Mouse (Mus musculus): ENCODE results near the gene Rara. TPM values are rescaled to one million over a fixed set of nuclear protein-coding genes. Genes with fewer than 3 reads are reported as not detected.

Rara gene
- polyA plus RNA-seq, 1 experiment from 2014 or later, result 9.5 TPM

DNA sequence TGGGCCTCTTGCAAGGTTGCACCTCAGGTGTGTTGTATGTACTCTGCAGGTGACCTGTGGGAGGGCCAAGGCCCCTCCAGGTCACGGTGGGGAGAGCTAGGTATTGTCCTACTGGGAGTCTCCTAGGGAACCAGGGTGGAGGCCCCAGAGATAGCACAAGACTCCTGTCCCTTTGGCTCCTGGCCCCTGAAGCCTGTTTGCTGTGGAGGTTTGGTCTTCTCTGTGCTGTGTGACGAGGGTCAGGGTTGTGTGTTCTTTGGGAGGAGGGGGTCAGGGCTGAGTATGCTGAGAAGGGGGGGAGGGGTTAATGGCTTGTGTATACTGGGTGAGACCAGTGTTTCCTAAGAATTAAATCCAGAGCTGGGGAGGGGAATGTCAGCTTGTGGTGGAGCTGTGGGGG, 25.7 kb downstream of the Rara start:
- 18% methylated on average over 2 of the region's 2 CpGs for WGBS
- peaks cover 26% of the 10 kb centered on the region for H3K4me1 ChIP-seq (ENCODE audit: control insufficient read depth, insufficient read depth, low read length)

DNA sequence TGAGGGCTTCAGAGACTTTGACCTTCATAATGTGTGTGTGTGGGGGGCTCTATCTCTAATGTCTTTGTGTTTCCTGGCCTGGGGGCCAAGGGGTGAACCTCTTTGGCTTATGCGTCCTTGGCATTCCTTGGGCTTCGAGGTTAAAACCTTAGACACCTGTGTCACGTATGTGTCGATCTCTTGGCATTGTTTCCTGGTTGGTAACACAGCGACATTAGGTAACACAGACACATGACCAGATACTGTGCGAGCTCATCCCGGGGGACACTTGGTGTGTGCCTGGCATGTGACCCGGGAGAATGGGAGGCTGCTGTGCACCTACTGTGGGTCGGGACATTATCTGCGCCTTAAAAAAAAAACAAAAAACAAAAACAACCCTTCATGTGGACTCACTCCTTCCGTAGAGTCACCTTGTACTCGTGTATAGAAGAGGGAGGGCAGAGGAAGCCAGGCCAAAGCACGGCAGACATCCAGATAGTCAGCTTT, 26.3 kb downstream of the Rara start:
- peaks cover 26% of the 10 kb centered on the region for H3K4me1 ChIP-seq (ENCODE audit: control insufficient read depth, insufficient read depth, low read length)
- H3K9me3 ChIP-seq (replicated peaks; ENCODE audit: control insufficient read depth, low read length, poor library complexity, severe bottlenecking), result no peaks in the 10 kb centered on the region
- no peak overlapping the region for H3K4me2 ChIP-seq (ENCODE audit: low read length)
- WGBS, result 37% methylated on average over 13 of the region's 13 CpGs
- H3K27ac ChIP-seq (ENCODE audit: low read length), result no peak overlapping the region
- H3K27me3 ChIP-seq (ENCODE audit: control insufficient read depth, insufficient read depth, low read depth, low read length), result no peaks in the 10 kb centered on the region
- no peak for ATAC-seq
- H3K9ac ChIP-seq (ENCODE audit: low read depth, low read length), result no peak overlapping the region
- H3K36me3 ChIP-seq (ENCODE audit: control insufficient read depth, insufficient read depth, low read length), result peaks cover 6% of the 10 kb centered on the region; the same call in 1 of the 2 replicates
- no peak overlapping the region for H3K4me3 ChIP-seq (ENCODE audit: low read depth, low read length)

More for the DNA sequence above, 25.7 kb downstream of the Rara start:
- ATAC-seq, result no peak
- Histone ChIP-seq H3K9me3 (replicated peaks; ENCODE audit: control insufficient read depth, low read length, poor library complexity, severe bottlenecking) (no peaks in the 10 kb centered on the region), H3K36me3 (ENCODE audit: control insufficient read depth, insufficient read depth, low read length) (peaks cover 6% of the 10 kb centered on the region; the same call in 1 of the 2 replicates), H3K27me3 (ENCODE audit: control insufficient read depth, insufficient read depth, low read depth, low read length) (no peaks in the 10 kb centered on the region), H3K4me2 (ENCODE audit: low read length) (no peak overlapping the region), H3K4me3 (ENCODE audit: low read depth, low read length) (no peak overlapping the region), H3K9ac (ENCODE audit: low read depth, low read length) (no peak overlapping the region), H3K27ac (ENCODE audit: low read length) (no peak overlapping the region)

DNA sequence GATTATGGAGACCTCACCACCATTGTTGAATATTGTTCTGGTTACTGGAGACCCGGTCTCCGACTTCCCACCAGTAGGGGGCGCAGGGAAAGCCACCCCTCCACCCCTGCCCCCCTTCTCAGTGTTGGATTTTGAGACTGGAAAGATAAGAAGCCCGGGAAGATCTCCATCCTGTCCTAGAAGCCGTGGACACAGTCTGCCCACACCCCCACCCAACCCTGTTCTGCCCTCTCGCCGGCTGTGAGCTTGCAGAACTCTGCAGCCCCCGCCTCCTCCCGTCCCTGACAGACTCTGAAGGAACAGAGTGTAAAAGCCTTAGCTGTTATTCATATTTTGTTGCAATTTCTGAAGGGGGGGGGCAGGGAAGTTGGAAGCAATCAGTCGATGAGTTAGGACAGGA, 26.8 kb downstream of the Rara start:
- Histone ChIP-seq H3K27me3 (ENCODE audit: control insufficient read depth, insufficient read depth, low read depth, low read length) (no peaks in the 10 kb centered on the region), H3K9me3 (replicated peaks; ENCODE audit: control insufficient read depth, low read length, poor library complexity, severe bottlenecking) (no peaks in the 10 kb centered on the region), H3K36me3 (ENCODE audit: control insufficient read depth, insufficient read depth, low read length) (peaks cover 6% of the 10 kb centered on the region; the same call in 1 of the 2 replicates), H3K4me3 (ENCODE audit: low read depth, low read length) (no peak overlapping the region), H3K9ac (ENCODE audit: low read depth, low read length) (0 out of 2 replicates have a peak overlapping the region, but pooled peaks have one; percentile 17), H3K27ac (ENCODE audit: low read length) (peak overlapping the region; percentile 64), H3K4me1 (ENCODE audit: control insufficient read depth, insufficient read depth, low read length) (peaks cover 30% of the 10 kb centered on the region), H3K4me2 (ENCODE audit: low read length) (0 out of 2 replicates have a peak overlapping the region, but pooled peaks have one; percentile 7)
- ATAC-seq, result peak; percentile 16; the same call in 1 of the 2 replicates
- WGBS, result 6% methylated on average over 10 of the region's 10 CpGs

DNA sequence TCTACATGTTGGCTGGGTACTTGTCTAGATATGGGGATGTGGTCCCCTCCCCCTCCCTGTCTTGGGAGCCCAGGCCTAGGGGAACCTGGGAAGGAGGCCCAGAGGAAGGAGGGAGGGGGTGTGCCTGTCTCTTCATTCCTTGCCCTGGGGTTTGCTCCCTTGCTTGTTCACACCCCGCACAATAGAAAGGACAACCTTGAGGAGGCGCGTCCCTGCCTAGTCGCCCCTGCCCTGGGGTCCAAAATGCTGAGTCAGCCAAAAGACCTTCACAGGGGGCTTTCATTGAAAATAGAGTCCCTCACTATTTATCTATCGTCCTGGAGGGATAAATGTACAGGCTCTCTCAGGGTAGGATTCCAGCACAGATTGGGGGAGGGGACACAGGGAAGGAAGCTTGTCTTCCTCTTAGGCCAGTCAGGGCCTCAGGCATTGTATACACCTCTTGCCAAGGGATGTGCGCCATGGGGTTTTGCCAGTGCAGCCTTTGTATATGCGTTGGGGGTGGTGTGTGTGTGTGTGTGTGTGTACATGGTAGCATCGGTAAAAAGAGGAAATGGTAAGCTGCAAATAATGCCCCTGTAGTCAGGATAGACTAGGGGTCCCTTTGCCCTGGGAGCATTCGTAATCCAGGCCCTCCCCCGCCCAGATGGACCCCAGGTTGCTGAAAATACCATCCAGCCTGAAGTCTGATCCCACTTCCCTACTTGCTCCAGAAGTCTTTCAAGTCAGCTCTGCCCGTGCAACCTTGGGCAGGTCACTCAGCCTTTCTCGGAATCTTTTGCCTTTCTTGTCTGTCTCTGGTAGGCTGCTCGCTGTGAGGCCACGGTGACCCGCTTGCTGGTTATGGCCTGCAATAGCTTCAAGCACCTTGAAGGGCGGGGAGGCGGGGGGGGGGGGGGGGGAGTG, 27.4 kb downstream of the Rara start:
- no peak overlapping the region for H3K4me3 ChIP-seq (ENCODE audit: low read depth, low read length)
- H3K27me3 ChIP-seq (ENCODE audit: control insufficient read depth, insufficient read depth, low read depth, low read length), result no peaks in the 10 kb centered on the region
- H3K36me3 ChIP-seq (ENCODE audit: control insufficient read depth, insufficient read depth, low read length), result peaks cover 6% of the 10 kb centered on the region; the same call in 1 of the 2 replicates
- peak overlapping the region; percentile 17; the same call in 1 of the 2 replicates for H3K9ac ChIP-seq (ENCODE audit: low read depth, low read length)
- peaks cover 36% of the 10 kb centered on the region for H3K4me1 ChIP-seq (ENCODE audit: control insufficient read depth, insufficient read depth, low read length)
- H3K27ac ChIP-seq (ENCODE audit: low read length), result peak overlapping the region; percentile 64
- 0 out of 2 replicates have a peak, but pooled peaks have one; percentile 23 for ATAC-seq
- 20% methylated on average over 16 of the region's 17 CpGs for WGBS
- no peak overlapping the region for H3K4me2 ChIP-seq (ENCODE audit: low read length)
- no peaks in the 10 kb centered on the region for H3K9me3 ChIP-seq (replicated peaks; ENCODE audit: control insufficient read depth, low read length, poor library complexity, severe bottlenecking)

DNA sequence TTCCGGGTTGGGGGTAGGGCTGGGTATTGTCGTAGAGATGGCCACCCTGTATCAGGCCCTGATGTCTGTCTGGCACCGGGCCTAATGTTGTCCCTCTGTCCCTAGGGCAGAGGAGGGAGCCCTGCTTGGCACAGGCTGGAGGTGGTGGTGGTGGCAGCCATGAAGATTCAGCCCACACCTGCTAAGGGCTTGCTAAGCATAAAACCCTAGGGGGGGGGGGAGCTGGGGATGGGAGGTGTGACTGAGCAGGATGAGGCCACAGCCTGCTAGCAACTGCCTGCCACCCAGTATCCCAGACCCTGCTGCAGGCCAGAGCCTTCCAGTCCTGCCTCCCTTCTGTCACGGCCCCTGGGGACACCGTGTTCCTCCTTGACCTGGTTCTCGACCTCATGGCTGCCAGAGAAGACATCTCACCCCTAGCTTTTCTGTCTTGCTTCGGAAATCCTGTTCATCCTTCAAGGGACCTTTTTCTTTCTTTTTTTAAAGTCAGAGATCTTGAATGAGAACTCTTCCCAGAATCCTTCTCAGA, 28.2 kb downstream of the Rara start:
- H3K27ac ChIP-seq (ENCODE audit: low read length), result no peak overlapping the region
- no peaks in the 10 kb centered on the region for H3K27me3 ChIP-seq (ENCODE audit: control insufficient read depth, insufficient read depth, low read depth, low read length)
- no peaks in the 10 kb centered on the region for H3K36me3 ChIP-seq (ENCODE audit: control insufficient read depth, insufficient read depth, low read length)
- no peak overlapping the region for H3K4me3 ChIP-seq (ENCODE audit: low read depth, low read length)
- peaks cover 40% of the 10 kb centered on the region for H3K4me1 ChIP-seq (ENCODE audit: control insufficient read depth, insufficient read depth, low read length)
- no peaks in the 10 kb centered on the region for H3K9me3 ChIP-seq (replicated peaks; ENCODE audit: control insufficient read depth, low read length, poor library complexity, severe bottlenecking)
- no peak overlapping the region for H3K4me2 ChIP-seq (ENCODE audit: low read length)
- H3K9ac ChIP-seq (ENCODE audit: low read depth, low read length), result no peak overlapping the region
- no peak for ATAC-seq
- WGBS, result 44% methylated on average over 7 of the region's 7 CpGs

DNA sequence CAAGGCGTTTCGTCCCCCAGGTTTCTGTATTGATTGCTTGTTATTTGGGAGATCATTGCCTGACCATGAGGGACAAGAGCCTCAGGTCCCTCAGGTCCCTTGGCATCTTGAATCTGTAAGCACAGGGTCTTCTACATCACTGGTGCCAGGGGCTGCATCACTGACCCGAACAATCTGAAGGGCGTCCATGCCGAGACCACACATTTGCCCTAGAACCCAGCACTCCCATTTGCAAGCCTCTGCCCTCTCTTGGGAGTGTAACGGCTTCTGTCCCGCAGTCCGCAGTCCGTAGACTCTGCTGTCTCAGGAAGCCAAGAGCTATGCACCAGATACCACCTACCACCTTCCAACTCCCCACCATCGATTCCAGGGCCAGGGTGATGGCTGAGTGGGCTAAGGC, 28.7 kb downstream of the Rara start:
- Histone ChIP-seq H3K36me3 (ENCODE audit: control insufficient read depth, insufficient read depth, low read length) (no peaks in the 10 kb centered on the region), H3K4me1 (ENCODE audit: control insufficient read depth, insufficient read depth, low read length) (peaks cover 34% of the 10 kb centered on the region), H3K4me3 (ENCODE audit: low read depth, low read length) (no peak overlapping the region), H3K27me3 (ENCODE audit: control insufficient read depth, insufficient read depth, low read depth, low read length) (peaks cover 5% of the 10 kb centered on the region; the same call in 1 of the 2 replicates), H3K9me3 (replicated peaks; ENCODE audit: control insufficient read depth, low read length, poor library complexity, severe bottlenecking) (no peaks in the 10 kb centered on the region), H3K27ac (ENCODE audit: low read length) (no peak overlapping the region), H3K4me2 (ENCODE audit: low read length) (no peak overlapping the region), H3K9ac (ENCODE audit: low read depth, low read length) (no peak overlapping the region)
- 84% methylated on average over 9 of the region's 10 CpGs for WGBS
- ATAC-seq, result no peak

DNA sequence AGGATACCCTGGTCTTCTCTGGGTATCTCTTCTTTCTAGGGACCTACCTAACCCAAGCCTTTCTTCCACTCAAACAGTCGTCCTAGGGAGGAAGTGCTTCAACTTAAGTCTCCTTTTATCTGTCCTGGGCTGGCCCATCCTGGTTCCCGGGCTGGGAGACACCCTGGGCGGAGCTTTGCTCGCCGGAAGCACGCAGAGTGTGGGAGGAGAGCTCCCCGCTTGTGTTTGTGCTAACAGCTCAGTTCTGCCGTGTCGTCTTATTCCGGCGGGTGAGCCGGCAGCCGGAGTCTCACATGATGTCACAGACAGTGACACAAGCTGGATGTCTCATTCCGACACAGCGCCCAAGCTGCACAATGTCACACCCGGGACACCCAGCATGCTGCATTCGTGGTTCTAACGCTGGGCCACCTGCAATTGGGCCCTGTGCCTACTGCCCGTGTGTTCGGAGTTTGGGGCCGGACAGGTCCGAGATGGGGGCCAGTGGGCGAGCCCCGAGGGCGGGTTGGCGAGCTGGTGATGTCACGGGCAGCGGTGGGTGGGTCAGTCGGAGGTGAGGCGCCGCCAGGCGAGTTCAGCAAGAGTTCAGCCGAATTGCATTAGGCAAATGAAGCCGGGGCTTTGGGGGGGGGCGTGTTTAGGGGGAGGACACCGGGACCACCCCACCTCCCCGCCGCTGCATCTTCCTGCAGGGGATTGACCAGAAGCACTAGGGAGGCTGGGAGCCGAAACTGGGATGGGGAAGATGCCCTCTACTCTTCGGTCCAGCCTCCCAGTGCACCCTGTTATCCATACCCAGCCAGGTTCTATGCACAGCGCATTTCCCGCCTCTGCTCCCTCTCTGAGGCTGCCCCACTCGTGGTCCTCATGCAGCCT, 32.1 kb downstream of the Rara start:
- Histone ChIP-seq H3K27ac (ENCODE audit: low read length) (0 out of 2 replicates have a peak overlapping the region, but pooled peaks have one; percentile 17), H3K27me3 (ENCODE audit: control insufficient read depth, insufficient read depth, low read depth, low read length) (peaks cover 10% of the 10 kb centered on the region), H3K4me2 (ENCODE audit: low read length) (peak overlapping the region; percentile 92), H3K9ac (ENCODE audit: low read depth, low read length) (peak overlapping the region; percentile 72), H3K36me3 (ENCODE audit: control insufficient read depth, insufficient read depth, low read length) (no peaks in the 10 kb centered on the region), H3K9me3 (replicated peaks; ENCODE audit: control insufficient read depth, low read length, poor library complexity, severe bottlenecking) (no peaks in the 10 kb centered on the region), H3K4me3 (ENCODE audit: low read depth, low read length) (peak overlapping the region; percentile 54), H3K4me1 (ENCODE audit: control insufficient read depth, insufficient read depth, low read length) (peaks cover 51% of the 10 kb centered on the region)
- ATAC-seq, result peak; percentile 16; the same call in 1 of the 2 replicates
- under 1% methylated on average over 43 of the region's 43 CpGs for whole genome bisulfite sequencing

DNA sequence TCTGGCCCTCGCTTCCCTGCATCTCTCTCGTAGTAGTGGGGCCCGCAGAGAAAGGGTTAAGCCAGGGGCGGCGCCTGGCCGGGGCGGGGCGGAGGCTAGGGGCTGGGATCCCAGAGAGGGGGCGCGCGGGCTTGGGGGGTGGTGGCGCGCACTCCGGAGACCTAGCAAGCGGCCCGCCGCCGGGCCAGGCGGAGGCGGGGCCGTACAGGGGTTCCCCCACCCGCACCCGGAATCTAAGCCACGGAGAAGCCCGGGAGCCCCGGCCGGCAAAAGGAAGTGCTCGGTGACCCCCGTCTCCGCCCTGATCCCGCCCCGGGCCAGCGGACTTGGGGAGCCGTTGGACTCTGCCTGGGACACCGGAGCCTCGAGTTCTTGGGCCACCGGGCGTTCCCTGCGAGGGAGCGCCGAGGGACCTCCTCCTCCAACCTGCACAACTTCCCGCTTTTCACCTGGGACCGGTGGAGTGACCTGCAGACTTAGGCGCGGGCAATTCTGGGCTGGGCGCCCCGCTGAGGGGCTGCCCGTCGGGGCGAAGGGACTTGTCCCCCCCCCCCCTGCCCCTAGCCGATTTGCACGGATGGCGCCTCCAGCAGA, 32.8 kb downstream of the Rara start:
- ATAC-seq, result no peak
- Histone ChIP-seq H3K4me2 (ENCODE audit: low read length) (peak overlapping the region; percentile 92), H3K9me3 (replicated peaks; ENCODE audit: control insufficient read depth, low read length, poor library complexity, severe bottlenecking) (no peaks in the 10 kb centered on the region), H3K4me3 (ENCODE audit: low read depth, low read length) (peak overlapping the region; percentile 54), H3K9ac (ENCODE audit: low read depth, low read length) (peak overlapping the region; percentile 72), H3K27ac (ENCODE audit: low read length) (no peak overlapping the region), H3K36me3 (ENCODE audit: control insufficient read depth, insufficient read depth, low read length) (no peaks in the 10 kb centered on the region), H3K27me3 (ENCODE audit: control insufficient read depth, insufficient read depth, low read depth, low read length) (peaks cover 10% of the 10 kb centered on the region), H3K4me1 (ENCODE audit: control insufficient read depth, insufficient read depth, low read length) (peaks cover 51% of the 10 kb centered on the region)
- under 1% methylated on average over 46 of the region's 53 CpGs for WGBS
